Mouse (Mus musculus) G1E (cell line): ENCODE results near the gene Uba7. TPM values are rescaled to one million over a fixed set of nuclear protein-coding genes. Genes with fewer than 3 reads are reported as not detected.

Source experiments
- ATAC-seq: 2 replicates; pipeline ENCODE4 v1.8.0; 2016; ENCODE audit warnings: mild to moderate bottlenecking; ENCODE audit not compliant: insufficient number of reproducible peaks, poor library complexity, low FRiP score, severe bottlenecking; ENCODE audit errors: extremely low read depth
- DNase-seq: peaks from one replicate; pipeline ENCODE4 v3.0.0; 2012; ENCODE audit warnings: low spot score
- H3K27me3 ChIP-seq: 2 replicates; pipeline ENCODE4 v1.6.1; 2012; ENCODE audit warnings: mild to moderate bottlenecking, low read length, inconsistent platforms; ENCODE audit not compliant: insufficient read depth
- H3K36me3 ChIP-seq: replicated peaks from 2 replicates; pipeline ENCODE3; 2012; ENCODE audit warnings: mild to moderate bottlenecking, inconsistent platforms
- H3K4me1 ChIP-seq: 2 replicates; pipeline ENCODE4 v1.6.1; 2012; ENCODE audit warnings: low read depth, low read length, inconsistent platforms, mixed read lengths; ENCODE audit not compliant: insufficient read depth
- H3K4me3 ChIP-seq: 2 replicates; pipeline ENCODE4 v1.5.1; 2012; ENCODE audit warnings: low read depth, mild to moderate bottlenecking, inconsistent platforms, low read length, moderate library complexity, mixed read lengths
- H3K9me3 ChIP-seq: replicated peaks from 2 replicates; pipeline ENCODE4 v1.6.1; 2012; ENCODE audit warnings: inconsistent platforms
- CTCF ChIP-seq: IDR thresholded peaks from 2 replicates; pipeline ENCODE4 v1.5.1; 2012; ENCODE audit warnings: low read depth, low read length, inconsistent platforms, mixed read lengths
- GATA1 ChIP-seq: IDR thresholded peaks from 2 replicates; pipeline ENCODE4 v1.6.1; 2012; ENCODE audit warnings: borderline replicate concordance, low read length, inconsistent platforms, mixed read lengths
- GATA2 ChIP-seq: IDR thresholded peaks from 2 replicates; pipeline ENCODE4 v1.6.1; 2012; ENCODE audit warnings: low read depth, low read length, inconsistent platforms, borderline replicate concordance
- POLR2AphosphoS5 ChIP-seq: IDR thresholded peaks from 2 replicates; pipeline ENCODE4 v1.6.1; 2012; ENCODE audit warnings: low read depth, low read length, inconsistent platforms; ENCODE audit not compliant: insufficient replicate concordance
- TAL1 ChIP-seq: conservative IDR thresholded peaks from 2 replicates; pipeline ENCODE4 v1.6.1; 2012; ENCODE audit warnings: low read depth, low read length, inconsistent platforms, mixed read lengths
- polyA plus RNA-seq: library from polyadenylated mRNA; stranded (reverse); fragments of >175 nt; gene quantifications from 2 replicates; pipeline ENCODE4 v1.2.3, GENCODE M21; 2012
- total RNA-seq, 2 experiments: library from RNA; stranded (forward) in 1 of 2; stranded (reverse) in 1 of 2; fragments of 200-1000 nt in 1 of 2; fragments of >200 nt in 1 of 2; fragmentation: Nextera tagmentation in 1 of 2; gene quantifications; 2 replicates each; pipeline ENCODE4 v1.2.3; 2014 to 2017

Gene Uba7
- total RNA-seq (2014; fragmentation: Nextera tagmentation) (44.5 and 87.9 TPM in 2 replicates), total RNA-seq (2017) (145 and 186 TPM in 2 replicates), polyA plus RNA-seq (18.3 and 34.2 TPM in 2 replicates)

GRCm38 (mm10) chr9:107975399-107976386 is at the start of gene Uba7:
Gene Uba7 (plus strand): TSS chr9:107975505.
- DNase-seq (peak; percentile 71), ATAC-seq (peak; percentile 59; the same call in 1 of the 2 replicates)
- H3K36me3 ChIP-seq = peaks cover 77% of the 10 kb centered on the region
- H3K4me1 ChIP-seq = peaks cover 95% of the 10 kb centered on the region
- no peaks in the 10 kb centered on the region for H3K27me3 ChIP-seq
- TF ChIP-seq TAL1 = peak; percentile 66
- TF ChIP-seq GATA2 = no peak
- TF ChIP-seq CTCF = no peak
- no peak for TF ChIP-seq POLR2AphosphoS5
- no peak for TF ChIP-seq GATA1
- no peaks in the 10 kb centered on the region for H3K9me3 ChIP-seq
- peak within 1 kb of the TSS; percentile 73 for H3K4me3 ChIP-seq

DNA sequence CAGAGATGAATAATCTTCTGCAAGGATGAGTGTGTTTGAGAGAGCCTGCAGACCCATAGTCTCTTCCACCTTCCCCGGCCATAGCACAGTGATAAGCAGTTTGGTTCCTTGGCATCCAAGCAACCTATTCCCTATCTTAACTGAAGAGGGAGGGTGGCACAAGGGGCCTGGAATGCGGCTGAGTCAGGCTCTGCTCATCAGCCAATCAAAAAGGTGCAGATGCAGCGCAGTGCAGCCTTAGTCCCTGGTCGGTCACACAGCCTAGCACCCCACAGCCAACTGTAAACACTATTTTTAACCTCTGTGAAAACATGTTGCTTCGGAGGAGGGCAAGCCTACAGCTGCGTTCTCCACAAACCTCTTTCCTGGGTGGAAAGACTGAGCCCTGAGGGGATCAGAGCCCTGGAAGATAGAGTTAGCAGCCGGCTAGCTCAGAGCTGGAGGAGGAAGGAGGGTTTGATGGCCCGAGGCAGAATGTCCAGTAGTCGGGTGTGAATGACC is 48.3 kb upstream of the Uba7 start:
- Histone ChIP-seq H3K9me3 (no peaks in the 10 kb centered on the region), H3K4me1 (no peaks in the 10 kb centered on the region; the same call in 1 of the 2 replicates), H3K36me3 (no peaks in the 10 kb centered on the region), H3K27me3 (peaks cover 75% of the 10 kb centered on the region), H3K4me3 (no peak overlapping the region)
- DNase-seq (no peak), ATAC-seq (no peak)
- TF ChIP-seq CTCF = no peak
- TF ChIP-seq TAL1 = no peak
- TF ChIP-seq POLR2AphosphoS5 = no peak
- no peak for TF ChIP-seq GATA2
- TF ChIP-seq GATA1 = no peak

DNA sequence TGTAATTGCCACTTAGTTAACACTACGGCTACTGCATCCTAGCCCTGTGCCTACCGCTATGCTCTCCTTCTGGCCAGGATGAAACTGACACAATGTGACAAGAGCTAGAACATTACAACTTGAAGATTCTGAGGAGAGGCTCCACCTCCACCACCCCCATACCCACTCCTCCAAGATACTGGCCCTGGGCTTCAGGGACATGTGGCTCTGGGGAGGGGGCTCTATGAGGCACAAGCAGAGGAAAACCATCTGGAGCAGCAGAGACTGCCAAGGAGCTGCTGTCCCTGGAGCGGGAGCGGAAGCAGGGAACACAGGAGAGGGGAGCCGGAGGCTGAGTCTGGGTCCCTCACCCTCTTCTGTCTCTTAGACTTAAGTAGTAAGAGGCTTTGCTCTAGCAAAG is 47.6 kb upstream of the Uba7 start:
- Histone ChIP-seq H3K36me3 (no peaks in the 10 kb centered on the region), H3K4me1 (no peaks in the 10 kb centered on the region; the same call in 1 of the 2 replicates), H3K4me3 (no peak overlapping the region), H3K27me3 (peaks cover 80% of the 10 kb centered on the region), H3K9me3 (no peaks in the 10 kb centered on the region)
- no peak for ATAC-seq
- no peak for DNase-seq
- no peak for TF ChIP-seq GATA2

DNA sequence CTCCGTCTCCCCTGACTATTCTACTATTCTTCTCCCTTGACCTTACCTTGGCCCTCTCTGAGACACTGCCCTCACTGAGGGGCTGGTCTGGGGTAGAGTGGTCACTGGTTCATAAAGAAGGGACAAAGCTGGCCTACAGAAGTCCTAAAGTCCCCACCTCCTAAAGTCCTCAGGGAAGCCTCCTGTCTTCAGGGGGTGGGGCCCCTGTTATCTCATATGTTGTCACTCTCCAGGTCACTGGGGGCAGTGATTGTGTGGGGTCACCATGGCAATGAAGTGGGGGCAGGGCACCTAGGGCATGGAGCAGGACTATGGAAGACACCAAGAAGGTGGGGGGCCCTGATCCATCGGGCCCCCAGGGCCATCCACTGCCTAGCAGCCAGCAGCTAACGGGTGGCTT is 47.1 kb upstream of the Uba7 start, which contains the start of gene Actl11:
TSS of gene Actl11 (plus strand) at position 301 of the 400 bp plus-strand sequence.
- no peaks in the 10 kb centered on the region for H3K4me1 ChIP-seq
- no peak for ATAC-seq

DNA sequence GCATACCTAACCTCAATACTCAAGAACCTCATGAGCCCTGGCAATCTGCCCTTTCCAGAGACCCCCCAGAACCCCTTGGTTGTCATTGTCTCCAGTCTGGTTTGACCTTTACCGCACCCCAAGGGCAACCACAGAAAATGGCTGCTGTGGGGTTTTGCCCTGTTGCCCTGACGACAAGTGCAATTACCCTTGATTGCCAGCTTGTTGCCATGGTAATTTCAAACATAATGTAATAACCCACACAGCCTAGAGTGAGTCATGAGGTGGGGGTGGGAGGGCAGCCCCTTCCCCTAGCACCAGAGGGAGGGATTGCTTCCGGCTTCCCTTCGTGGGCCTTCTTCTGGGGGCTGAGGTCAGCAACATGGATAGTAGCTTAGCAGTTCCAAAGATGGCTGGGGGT is 43.1 kb upstream of the Uba7 start:
- Histone ChIP-seq H3K9me3 (no peaks in the 10 kb centered on the region), H3K4me3 (no peak overlapping the region), H3K4me1 (0 out of 2 replicates have a peak, but pooled peaks cover 4% of the 10 kb centered on the region), H3K36me3 (no peaks in the 10 kb centered on the region), H3K27me3 (peaks cover 90% of the 10 kb centered on the region)
- DNase-seq (no peak), ATAC-seq (no peak)
- TF ChIP-seq GATA1 (no peak), POLR2AphosphoS5 (no peak), GATA2 (no peak), TAL1 (no peak), CTCF (no peak)

More for the DNA sequence above, 47.1 kb upstream of the Uba7 start, which contains the start of gene Actl11:
- Histone ChIP-seq H3K27me3 (peaks cover 80% of the 10 kb centered on the region), H3K36me3 (no peaks in the 10 kb centered on the region), H3K4me3 (no peak within 1 kb of the TSS), H3K9me3 (no peaks in the 10 kb centered on the region)
- no peak for TF ChIP-seq GATA1
- no peak for TF ChIP-seq TAL1
- TF ChIP-seq GATA2 = no peak
- no peak for TF ChIP-seq POLR2AphosphoS5
- TF ChIP-seq CTCF = no peak
- no peak for DNase-seq

DNA sequence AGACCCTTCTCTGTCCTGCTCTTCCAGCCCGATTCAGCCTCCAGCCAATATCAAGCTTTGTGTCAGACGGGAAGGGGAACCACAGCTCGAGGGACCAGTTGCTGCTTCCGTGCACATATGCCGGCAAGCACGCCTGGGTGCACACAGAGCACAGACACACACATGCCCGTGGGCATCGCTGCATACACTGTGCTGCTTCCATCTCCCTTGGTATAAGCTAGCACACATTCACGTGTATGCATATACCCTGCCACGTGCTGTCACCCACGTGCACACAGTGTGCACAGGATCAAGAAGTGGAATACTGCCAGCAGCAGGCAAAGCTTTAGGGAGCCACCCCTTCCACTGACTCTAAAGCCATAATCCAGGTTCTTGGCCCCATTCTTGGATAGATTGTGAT is 41.2 kb upstream of the Uba7 start:
- Histone ChIP-seq H3K9me3 (no peaks in the 10 kb centered on the region), H3K4me3 (no peak overlapping the region; the same call in 1 of the 2 replicates), H3K36me3 (no peaks in the 10 kb centered on the region), H3K27me3 (peaks cover 93% of the 10 kb centered on the region), H3K4me1 (0 out of 2 replicates have a peak, but pooled peaks cover 4% of the 10 kb centered on the region)
- DNase-seq (no peak), ATAC-seq (no peak)
- TF ChIP-seq TAL1 = no peak
- no peak for TF ChIP-seq GATA2
- TF ChIP-seq CTCF = no peak
- TF ChIP-seq GATA1 = no peak
- TF ChIP-seq POLR2AphosphoS5 = no peak
